Mouse (Mus musculus): ENCODE results near the gene Rtl8b.
"Not testable (repeated sequence)": the region's sequence is repeated elsewhere in the genome, so short reads cannot be mapped to it uniquely, and the experiment has no call there.

Rtl8b gene

DNA sequence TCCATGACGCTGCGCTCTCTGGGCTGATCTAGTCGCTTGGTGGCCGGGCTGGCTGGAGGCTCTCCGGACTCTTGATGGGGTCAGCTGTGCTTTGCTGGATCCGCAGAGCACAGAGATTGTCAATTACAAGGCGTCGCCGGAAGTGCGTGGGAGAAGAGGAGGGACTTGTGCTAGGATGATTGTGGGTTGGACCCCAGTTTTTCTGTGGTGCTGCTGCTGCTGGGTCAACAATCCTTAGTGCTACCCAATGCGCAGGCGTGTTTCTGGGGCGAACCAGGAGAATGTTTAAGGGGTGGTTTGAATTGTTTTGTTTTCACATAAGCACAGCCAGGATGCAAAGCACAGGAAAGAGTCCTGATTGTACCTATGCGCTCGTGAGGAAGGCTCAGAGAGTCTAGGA is at the start of gene Rtl8b:
Rtl8b (minus strand) TSS at position 115 of the 400 bp plus-strand sequence.
- DNase-seq (ENCODE audit: low spot score in 2 of 2), result peak; percentile 43 to 72

DNA sequence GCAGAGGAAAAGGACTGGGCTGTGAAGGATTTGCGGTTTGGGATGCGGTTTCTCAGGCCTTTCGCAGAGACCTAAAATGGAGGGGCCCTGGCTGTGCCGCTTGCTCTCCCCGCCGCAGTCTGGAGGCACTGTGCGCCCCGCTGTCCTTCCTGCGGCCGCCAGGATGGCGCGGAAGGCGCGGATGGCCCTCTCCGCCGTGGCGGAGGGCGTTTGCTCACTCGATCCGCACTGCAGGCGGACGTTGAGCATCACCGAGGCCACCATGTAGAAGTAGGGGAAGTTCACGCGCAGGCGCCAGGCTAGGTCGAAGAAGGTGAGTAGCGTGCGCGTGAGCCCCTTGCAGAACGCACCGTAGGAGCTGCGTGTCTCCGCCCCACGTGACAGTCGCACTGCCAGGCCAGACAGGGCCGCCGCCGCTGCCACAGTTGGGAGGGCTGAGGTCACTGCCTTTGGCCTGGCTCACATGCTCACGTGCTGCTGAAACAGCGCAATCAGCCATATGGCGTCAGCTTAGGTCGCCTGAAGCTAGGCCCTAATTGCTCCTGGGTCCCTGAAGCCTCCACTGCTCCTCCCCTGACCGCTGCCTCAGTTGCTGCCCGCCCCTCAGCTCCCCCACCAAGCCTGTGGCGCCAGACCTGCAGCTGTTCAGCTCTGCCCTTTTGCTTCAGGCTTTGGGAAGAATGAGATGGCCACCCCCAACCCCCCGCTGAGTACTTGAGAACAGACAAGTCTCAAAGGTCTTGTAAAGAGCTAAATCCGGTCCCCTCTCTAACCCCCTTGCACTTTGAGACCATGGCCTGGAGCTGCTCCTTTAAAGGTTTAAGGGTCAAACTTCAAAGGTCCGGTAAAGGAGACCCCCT is 46.3 kb upstream of the Rtl8b start:
- DNase-seq (ENCODE audit: low spot score in 2 of 2), result peak; percentile 0 to 8

DNA sequence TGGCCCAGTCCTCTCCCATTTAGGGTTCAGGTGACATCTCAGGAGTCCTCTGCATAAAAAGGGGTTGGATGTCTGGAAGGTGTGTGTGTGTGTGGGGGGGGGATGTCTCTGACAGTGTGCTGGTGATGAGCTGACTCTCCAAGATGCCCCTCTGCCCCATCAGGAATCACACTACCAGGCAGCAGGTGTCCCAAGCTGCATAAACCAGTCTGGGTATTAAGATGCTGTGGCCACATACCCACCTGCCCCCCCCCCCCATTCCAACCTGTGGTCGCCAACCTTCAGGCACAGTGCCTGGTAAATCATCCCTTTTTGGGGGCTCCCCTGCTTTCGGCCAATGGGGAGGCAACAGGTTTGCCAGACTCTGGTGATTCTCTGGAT is 45.7 kb upstream of the Rtl8b start:
- DNase-seq (ENCODE audit: low spot score in 2 of 2), result no peak

DNA sequence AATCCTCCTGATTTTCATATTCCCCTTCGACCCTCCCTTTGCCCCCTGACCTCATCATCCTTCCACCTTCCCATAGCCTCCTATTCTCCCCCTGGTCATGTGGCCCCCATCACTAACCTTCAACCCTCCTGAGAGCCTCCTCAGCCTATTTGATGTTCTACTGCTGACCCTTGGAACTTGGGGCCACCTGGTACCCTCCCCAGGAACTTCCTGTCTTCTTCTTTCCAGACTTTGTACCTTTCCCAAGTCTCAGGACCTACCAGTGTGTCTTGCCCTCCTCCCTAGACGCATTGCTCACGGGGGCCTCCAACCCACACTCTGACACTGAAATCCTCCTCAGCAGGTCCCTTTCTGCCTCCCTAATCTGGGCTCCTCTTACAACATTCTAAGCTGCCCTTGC is 32.5 kb upstream of the Rtl8b start:
- DNase-seq (ENCODE audit: low spot score in 2 of 2), result no peak

DNA sequence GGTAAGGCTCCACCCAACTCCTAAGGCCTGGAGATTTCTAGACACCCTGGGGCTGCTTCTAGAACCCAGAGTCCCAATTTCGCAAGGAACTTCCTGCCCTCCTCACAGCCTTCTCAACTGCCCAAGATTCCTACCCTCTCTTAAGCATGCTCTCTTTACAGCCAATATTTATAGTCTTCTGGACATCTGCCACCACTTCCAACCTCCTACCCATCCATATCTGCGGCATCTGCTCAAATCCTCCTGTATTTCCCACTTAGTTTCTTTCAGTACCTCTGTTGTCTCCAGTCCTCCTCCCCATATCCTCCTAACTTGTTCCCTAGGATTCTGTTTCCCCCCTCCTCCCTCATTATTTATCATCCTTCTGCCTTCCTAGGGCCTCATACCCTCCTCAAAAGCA is 29.0 kb upstream of the Rtl8b start:
- no peak for DNase-seq (ENCODE audit: low spot score in 2 of 2)

DNA sequence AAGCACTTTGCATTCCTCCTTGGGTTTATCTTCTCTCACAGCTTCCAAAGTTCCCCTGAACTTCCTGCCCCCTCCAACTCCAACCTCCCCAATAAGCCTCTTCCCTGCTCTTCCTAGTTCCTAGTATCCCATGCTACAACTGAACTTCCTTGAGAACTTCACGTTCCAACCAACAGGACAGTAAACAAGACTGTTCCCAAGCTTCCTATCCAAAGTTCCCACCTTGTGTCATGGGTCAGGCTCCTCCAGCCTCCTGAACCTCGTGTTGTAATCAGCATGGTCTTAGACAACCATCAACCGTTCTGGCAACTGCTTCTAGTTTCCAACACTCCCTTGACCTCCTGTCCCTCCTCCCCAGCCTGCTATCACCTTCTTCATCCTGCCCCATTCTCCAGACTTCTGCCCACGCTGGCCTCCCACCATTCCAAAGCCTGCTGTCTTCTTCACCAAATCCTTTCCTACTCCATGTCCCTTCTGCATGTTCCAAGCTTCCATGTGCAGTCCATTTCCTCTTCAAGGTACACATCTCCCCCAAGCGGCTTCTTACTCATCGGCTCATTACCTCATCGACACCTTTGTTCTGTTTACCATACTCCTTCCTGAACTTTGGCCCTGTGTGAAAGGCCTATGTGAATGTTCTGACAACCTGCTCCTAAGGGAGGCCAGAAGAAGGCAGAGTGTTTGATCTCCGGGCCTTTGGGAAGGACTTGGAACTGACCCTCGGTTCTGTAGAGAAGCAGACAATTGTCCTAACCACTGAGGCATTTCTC is 24.0 kb upstream of the Rtl8b start:
- DNase-seq (ENCODE audit: low spot score in 2 of 2), result no peak

DNA sequence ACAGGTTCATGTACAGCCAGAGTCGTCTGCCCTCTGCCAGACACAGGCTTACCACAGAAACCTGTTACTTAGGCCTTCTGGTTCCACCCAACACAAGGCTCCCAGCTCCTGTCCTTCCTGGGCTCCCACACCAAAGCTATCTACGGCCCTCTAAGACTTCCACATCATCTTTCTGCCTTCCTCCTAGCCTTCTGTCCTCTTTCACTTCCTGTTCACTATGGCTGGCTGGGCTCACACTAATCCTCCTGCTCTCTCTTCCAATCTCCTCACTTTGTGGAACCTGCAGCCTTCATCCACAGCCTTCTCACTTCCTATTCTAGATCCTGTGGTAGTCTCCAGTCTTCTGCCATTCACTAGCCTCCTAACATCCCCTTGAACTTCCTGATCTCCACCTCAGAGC is 22.9 kb upstream of the Rtl8b start:
- DNase-seq (ENCODE audit: low spot score in 2 of 2), result no peak

DNA sequence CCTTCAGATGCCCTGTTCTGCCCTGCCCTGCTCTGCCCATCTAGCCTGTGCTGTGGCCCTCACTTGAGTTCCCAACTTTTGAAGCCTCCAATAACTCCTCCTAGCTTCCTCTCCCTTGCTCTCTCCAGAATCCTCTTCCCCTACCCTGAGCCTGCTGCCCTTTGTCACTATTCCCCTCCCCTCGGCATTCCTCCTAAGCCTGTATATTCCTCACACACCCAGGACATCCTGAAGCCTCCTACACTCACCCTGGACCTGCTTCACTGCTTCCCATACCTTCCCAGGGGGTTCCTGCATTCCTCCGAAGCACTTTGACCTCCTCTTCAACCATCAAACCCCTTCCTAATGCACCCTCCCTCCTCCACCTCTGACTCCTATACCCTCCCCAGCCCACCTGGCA is 21.9 kb upstream of the Rtl8b start:
- DNase-seq (ENCODE audit: low spot score in 2 of 2), result no peak

DNA sequence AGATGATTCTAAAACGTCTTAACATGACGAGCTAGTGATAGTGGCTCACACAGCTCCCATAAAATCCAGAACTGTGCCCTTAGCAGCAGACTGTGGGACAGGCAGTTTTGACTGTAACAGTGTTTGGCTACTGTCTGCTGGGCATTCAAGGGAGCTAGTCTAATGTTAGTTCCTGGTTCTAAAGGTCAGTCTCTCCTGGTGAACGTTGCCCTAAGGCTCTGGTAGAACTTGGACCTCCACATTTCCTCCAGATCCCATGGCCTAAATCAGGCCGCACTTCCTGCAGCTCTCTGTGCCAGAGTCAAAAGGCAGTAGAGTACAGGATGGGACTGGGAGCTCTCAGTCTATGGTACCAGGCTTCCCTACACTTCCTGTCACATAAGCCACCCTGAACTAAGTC is 14.5 kb upstream of the Rtl8b start:
- not testable (repeated sequence) for DNase-seq (ENCODE audit: low spot score in 2 of 2)

DNA sequence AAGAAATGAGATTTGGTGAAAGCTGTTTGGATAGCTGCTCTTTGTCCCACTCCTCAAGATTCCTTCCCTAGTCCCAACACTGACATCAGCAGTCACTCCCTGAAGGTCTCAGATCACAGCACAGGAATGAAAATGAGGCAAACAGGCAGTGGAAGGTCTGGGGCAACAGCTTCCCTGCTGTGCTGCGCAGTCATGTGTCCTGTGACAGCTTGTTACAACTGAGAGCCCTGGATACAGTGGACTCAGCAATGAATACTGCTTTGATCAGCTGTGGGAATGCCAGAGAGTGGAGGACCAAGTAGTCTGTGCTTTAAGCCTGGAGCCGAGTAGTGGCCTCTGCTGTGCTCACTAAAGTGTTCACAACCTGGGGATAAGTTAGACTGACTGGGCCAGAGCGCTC is 12.4 kb upstream of the Rtl8b start:
- not testable (repeated sequence) for DNase-seq (ENCODE audit: low spot score in 2 of 2)

DNA sequence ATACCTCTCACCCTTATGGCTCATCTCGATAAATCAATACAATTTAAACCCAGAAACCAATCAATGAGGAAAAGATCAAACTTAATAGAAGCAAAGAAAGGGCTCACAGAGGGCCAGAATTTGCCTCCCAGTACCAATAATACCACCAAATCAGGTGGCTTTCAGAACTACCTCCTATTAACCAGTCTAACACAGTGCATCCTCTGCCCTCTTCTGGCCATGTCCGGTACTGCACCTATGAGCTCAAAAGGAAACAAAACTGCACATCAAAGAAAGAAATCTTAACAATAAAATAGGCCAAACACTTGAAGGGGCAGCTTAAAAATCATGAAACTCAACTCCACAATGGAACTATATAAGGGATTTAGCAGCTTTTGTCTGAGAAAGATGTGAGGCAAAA is 6.7 kb upstream of the Rtl8b start:
- DNase-seq (ENCODE audit: low spot score in 2 of 2), result peak; percentile 31 to 34

DNA sequence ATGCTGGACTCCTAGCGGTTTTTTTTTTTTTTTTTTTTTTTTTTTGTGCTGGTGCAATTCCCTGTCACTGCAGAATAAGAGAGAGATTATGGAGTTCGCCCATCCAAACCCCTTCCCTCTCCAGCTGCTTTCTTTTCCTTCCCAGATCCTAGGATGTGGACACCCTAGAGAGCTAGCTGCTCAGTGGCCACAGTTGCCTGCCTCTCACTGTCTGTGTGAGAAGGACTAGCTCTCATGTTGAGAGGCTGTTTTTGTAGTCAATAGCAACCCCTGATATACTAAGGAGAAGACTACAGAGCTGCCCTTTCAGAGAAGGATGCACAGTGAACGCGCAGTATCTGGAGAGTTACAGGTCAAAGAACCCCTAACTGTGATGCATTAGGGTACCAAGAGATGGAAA is 488 bp upstream of the Rtl8b start:
- DNase-seq (ENCODE audit: low spot score in 2 of 2), result not testable (repeated sequence)

DNA sequence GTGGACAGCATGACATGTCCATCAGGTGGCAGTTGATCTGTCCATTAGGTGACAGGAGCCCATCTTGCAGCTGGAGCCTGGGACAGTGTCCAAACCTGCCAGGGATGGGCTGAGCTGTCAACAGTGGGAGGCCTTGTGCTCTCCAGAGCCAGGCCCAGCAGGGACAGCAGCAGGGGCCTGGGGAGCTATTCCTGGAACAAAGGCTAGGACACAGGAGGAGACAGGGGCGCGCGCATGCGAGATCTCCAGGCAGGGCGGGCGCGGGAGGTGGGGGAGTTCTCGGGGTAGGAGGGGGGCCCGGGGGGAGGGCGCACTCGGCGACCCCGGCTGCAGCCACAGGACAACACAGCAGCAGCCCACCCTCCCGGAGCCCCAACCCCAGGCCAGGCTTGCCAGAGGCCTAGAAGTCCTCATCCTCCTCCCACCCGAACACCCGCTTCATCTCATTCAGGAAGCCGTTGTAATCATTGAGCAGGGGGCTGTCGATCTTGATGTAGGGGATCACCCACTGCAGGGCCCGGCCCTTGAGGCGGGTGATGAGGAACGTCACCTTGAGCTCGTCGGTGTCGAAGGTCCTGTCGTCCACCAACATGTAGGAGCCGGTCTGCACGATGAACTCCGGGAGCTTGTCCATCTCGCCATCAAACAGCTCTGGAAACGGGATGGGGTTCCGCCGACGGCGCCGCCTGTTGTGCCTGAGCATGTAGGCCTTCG is 494 bp downstream of the Rtl8b start:
- DNase-seq (ENCODE audit: low spot score in 2 of 2), result not testable (repeated sequence)

DNA sequence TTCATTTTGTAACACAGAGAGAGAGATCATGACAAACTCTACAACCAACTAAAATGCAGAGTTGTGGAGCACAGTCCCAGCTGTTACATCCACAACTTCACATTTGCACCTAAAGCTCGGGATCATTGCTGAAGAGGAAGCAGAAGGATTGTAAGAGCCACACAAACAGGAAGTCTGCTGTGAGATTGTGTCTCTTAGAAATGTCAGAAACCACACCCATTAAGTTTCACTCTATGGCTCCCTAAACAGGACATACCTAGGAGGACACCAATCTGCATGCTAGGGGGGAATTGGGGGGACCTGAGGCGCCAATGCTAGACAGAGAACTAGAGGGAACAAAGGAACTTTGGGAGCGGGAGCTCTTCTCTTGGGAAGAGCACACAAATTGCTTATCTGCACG is 17.3 kb downstream of the Rtl8b start:
- not testable (repeated sequence) for DNase-seq (ENCODE audit: low spot score in 2 of 2)

DNA sequence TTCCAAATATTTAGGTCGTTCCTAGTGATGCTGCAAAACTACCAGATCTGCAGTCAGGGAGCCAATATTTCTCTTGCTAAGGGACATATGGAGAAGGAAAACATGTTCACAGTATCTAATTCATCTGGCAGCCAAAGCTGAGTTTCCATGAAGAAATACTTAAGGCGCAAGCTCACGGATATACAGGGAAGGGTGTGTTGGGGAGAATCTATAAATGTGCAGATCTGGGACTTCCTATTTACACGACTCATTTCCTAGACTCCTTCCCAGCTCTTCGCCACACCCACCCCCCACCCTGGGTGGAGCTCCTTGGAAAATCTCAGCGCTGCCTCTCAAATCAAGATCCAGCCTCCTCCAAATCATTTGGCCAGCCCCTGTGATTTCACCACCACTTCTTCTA is 24.3 kb downstream of the Rtl8b start:
- DNase-seq (ENCODE audit: low spot score in 2 of 2), result no peak

DNA sequence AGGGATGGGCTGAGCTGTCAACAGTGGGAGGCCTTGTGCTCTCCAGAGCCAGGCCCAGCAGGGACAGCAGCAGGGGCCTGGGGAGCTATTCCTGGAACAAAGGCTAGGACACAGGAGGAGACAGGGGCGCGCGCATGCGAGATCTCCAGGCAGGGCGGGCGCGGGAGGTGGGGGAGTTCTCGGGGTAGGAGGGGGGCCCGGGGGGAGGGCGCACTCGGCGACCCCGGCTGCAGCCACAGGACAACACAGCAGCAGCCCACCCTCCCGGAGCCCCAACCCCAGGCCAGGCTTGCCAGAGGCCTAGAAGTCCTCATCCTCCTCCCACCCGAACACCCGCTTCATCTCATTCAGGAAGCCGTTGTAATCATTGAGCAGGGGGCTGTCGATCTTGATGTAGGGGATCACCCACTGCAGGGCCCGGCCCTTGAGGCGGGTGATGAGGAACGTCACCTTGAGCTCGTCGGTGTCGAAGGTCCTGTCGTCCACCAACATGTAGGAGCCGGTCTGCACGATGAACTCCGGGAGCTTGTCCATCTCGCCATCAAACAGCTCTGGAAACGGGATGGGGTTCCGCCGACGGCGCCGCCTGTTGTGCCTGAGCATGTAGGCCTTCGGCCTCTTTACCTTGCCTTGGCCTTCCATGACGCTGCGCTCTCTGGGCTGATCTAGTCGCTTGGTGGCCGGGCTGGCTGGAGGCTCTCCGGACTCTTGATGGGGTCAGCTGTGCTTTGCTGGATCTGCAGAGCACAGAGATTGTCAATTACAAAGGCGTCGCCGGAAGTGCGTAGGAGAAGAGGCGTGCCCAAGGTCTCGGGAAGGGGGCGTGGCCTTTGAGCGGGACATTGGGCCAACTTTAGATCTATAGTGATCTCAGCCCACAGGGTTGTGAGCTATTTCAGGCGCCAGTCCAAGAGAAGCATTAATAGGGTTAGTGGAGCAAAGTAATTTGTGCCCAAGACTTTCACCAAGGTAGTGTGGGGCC is 26.9 kb downstream of the Rtl8b start, which contains the start of gene Rtl8a:
Rtl8a (minus strand) TSS at position 703 of the 982 bp plus-strand sequence.
- peak; percentile 60 to 78 for DNase-seq (ENCODE audit: low spot score in 2 of 2)

DNA sequence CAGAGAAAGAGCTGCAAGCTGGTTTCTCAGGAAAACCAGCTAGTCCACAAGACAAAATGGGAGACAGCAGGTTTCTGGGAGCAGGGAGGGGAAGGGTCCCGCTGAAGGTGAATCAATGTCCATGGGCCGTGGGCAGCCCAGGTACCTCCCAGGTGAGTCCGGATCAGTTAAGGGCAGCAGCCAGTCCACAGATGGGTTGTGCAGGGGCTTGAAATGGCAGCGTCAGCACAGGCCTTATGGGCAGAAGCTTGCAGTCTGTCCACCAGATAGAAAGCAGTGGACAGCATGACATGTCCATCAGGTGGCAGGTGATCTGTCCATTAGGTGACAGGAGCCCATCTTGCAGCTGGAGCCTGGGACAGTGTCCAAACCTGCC is 27.6 kb downstream of the Rtl8b start:
- DNase-seq (ENCODE audit: low spot score in 2 of 2), result not testable (repeated sequence)

DNA sequence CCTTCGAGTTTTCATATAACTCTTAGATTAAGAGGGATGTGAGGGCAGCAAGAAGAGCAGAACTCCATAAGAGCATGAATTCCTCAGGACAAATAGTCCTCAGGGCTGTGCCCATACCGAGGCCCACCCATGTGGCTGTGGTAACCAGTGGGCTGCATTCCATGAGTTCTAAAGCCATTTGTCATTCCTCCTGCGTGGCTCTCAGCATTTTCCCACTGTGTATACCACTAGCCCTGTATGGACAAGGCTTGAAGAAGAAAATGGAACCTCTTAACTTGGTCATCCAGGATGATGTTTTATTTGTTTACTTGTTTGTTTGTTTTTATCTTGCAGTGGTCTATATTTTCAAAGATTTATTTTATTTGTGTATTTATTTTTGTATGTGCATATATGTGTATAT is 32.1 kb downstream of the Rtl8b start:
- DNase-seq (ENCODE audit: low spot score in 2 of 2), result not testable (repeated sequence)
